Mouse (Mus musculus): ENCODE data around the gene Smc3. TPM values are rescaled to one million over a fixed set of nuclear protein-coding genes. Genes with fewer than 3 reads are reported as not detected.
"Not testable (repeated sequence)": the region's sequence is repeated elsewhere in the genome, so short reads cannot be mapped to it uniquely, and the experiment has no call there.

Gene Smc3
- polyA plus RNA-seq, 1 experiment from 2014 or later = 80.6 TPM

DNA sequence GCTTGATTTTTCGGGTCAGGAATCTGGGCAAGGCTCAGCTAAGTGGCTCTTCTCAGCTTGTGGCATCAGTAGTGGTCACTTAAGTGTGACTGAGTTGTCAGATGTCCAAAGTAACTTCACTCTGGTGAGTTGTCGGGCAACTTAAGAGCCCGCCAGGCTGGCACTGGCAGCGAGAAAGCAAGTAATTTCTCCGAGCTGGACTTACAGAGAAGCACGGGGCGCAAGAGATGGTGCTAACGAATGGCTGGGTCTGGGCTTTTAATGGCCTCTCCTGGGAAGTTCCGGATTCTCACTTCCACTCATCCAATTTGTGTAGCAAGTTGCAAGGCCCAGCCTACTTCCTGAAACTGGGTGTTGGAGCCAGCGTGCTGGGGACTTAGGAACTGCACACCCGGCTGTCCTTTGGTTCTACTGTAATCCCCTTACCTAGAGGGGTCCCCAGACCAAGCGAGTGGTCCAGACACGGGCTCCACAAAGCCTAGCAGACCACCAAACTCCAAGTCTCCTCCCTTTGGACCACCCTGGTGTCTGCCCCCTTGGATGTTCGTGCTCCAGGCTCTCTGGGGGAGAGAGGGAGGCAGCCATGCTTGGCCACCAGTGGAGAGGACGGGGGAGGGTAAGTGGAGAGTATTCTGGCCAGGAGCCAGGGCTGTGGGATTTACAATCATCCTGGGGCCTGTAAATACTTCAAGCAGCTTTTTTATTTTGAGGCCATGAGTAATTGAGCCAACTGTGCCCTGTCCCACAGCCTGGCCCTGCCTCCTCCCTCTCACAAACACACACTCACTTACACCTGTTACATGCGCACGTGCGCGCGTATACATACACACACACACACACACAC, 53.6 kb downstream of the Smc3 start:
- peaks cover 2% of the 10 kb centered on the region; the same call in 1 of the 2 replicates for H3K4me1 ChIP-seq (replicated peaks; ENCODE audit: control insufficient read depth, insufficient read depth, low read length)
- H3K4me2 ChIP-seq = no peak overlapping the region
- no peak for ATAC-seq (replicated peaks; ENCODE audit: low FRiP score)
- no peaks in the 10 kb centered on the region for H3K9me3 ChIP-seq (ENCODE audit: control insufficient read depth, low read length)
- H3K36me3 ChIP-seq (ENCODE audit: control insufficient read depth, insufficient read depth, low read length) = no peaks in the 10 kb centered on the region
- no peak overlapping the region for H3K27ac ChIP-seq (ENCODE audit: low read depth, low read length)
- H3K4me3 ChIP-seq (ENCODE audit: low read depth, low read length) = no peak overlapping the region
- no peak overlapping the region for H3K9ac ChIP-seq (ENCODE audit: low read depth, low read length)
- no peak for DNase-seq (ENCODE audit: low spot score)
- H3K27me3 ChIP-seq (replicated peaks; ENCODE audit: control insufficient read depth, insufficient read depth, low read length) = 0 out of 2 replicates have a peak, but pooled peaks cover 2% of the 10 kb centered on the region
- 62% methylated on average over 20 of the region's 20 CpGs for WGBS

DNA sequence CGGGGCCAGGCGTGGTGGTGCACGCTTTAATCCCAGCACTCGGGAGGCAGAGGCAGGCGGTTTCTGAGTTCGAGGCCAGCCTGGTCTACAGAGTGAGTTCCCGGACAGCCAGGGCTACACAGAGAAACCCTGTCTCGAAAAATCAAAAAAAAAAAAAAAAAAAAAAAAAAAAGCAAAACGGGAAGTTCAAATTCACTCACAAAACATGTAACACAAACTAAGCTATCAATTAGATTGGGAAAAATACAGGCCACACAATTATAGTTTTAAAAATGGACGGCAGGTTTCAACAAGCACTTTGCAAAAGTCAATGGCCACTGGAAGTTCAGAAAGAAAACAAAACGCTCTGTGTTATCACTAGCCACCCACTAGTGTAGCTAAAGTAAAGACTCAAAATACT, 56.2 kb downstream of the Smc3 start:
- not testable (repeated sequence) for H3K9me3 ChIP-seq (ENCODE audit: control insufficient read depth, low read length); ATAC-seq (replicated peaks; ENCODE audit: low FRiP score); H3K9ac ChIP-seq (ENCODE audit: low read depth, low read length); H3K4me1 ChIP-seq (replicated peaks; ENCODE audit: control insufficient read depth, insufficient read depth, low read length); H3K4me2 ChIP-seq; H3K4me3 ChIP-seq (ENCODE audit: low read depth, low read length); H3K27me3 ChIP-seq (replicated peaks; ENCODE audit: control insufficient read depth, insufficient read depth, low read length); H3K27ac ChIP-seq (ENCODE audit: low read depth, low read length); DNase-seq (ENCODE audit: low spot score); H3K36me3 ChIP-seq (ENCODE audit: control insufficient read depth, insufficient read depth, low read length)
- WGBS = 82% methylated on average over 11 of the region's 11 CpGs

- H3K27ac ChIP-seq (ENCODE audit: low read depth, low read length) = no peak overlapping the region
- no peak for DNase-seq (ENCODE audit: low spot score)
- no peak for ATAC-seq (replicated peaks; ENCODE audit: low FRiP score)
- H3K9me3 ChIP-seq (ENCODE audit: control insufficient read depth, low read length) = no peaks in the 10 kb centered on the region
- no peak overlapping the region for H3K4me3 ChIP-seq (ENCODE audit: low read depth, low read length)
- no peak overlapping the region for H3K4me2 ChIP-seq
- H3K4me1 ChIP-seq (replicated peaks; ENCODE audit: control insufficient read depth, insufficient read depth, low read length) = peaks cover 4% of the 10 kb centered on the region; the same call in 1 of the 2 replicates
- WGBS = 52% methylated on average over 5 of the region's 5 CpGs
- no peak overlapping the region for H3K9ac ChIP-seq (ENCODE audit: low read depth, low read length)
- H3K27me3 ChIP-seq (replicated peaks; ENCODE audit: control insufficient read depth, insufficient read depth, low read length) = 0 out of 2 replicates have a peak, but pooled peaks cover 2% of the 10 kb centered on the region
- no peaks in the 10 kb centered on the region for H3K36me3 ChIP-seq (ENCODE audit: control insufficient read depth, insufficient read depth, low read length)
Measured at GRCm38 (mm10) chr19:53657437-53657836, 57.2 kb downstream of the Smc3 start.

DNA sequence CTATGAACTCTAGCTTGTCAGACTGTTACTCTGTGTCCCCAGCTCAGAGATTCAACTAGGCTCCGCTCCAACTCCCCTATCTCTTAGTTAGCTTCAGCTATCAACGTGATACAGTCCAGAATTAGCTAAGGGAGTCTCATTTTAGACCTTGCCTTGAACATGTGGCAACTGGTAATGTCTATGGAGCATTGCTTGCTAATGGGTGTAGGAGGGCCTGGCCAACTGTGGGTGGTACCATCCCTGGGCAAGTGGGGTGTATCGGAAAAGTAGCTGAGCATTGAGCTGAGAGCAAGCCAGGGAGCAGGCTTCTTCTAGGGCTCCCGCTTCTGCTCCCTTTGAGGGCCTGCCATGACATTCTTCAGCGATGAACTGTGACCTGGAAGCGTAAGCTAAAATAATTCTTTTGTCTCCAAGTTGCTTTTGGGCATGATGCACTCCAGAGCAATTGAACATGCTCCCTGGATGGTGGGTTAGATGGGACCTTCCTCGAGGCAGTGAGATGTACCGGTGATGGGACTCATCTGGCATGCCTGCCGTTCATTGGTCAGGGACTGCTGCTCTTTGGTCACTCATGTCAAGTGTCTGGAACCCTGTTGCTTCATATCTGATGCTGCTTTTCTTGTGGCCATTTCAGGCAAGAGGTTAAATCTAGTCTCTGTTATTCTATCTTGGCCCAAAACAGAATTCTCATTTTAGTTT, 60.7 kb downstream of the Smc3 start:
- Histone ChIP-seq H3K9me3 (ENCODE audit: control insufficient read depth, low read length) (no peaks in the 10 kb centered on the region), H3K9ac (ENCODE audit: low read depth, low read length) (no peak overlapping the region), H3K4me1 (replicated peaks; ENCODE audit: control insufficient read depth, insufficient read depth, low read length) (0 out of 2 replicates have a peak, but pooled peaks cover 2% of the 10 kb centered on the region), H3K27ac (ENCODE audit: low read depth, low read length) (no peak overlapping the region), H3K36me3 (ENCODE audit: control insufficient read depth, insufficient read depth, low read length) (no peaks in the 10 kb centered on the region), H3K4me3 (ENCODE audit: low read depth, low read length) (no peak overlapping the region), H3K27me3 (replicated peaks; ENCODE audit: control insufficient read depth, insufficient read depth, low read length) (0 out of 2 replicates have a peak, but pooled peaks cover 2% of the 10 kb centered on the region), H3K4me2 (no peak overlapping the region)
- DNase-seq (ENCODE audit: low spot score) (no peak), ATAC-seq (replicated peaks; ENCODE audit: low FRiP score) (no peak)
- whole genome bisulfite sequencing = 70% methylated on average over 9 of the region's 9 CpGs

GRCm38 (mm10) chr19:53661938-53662722, 61.9 kb downstream of the Smc3 start:
- Histone ChIP-seq H3K9me3 (ENCODE audit: control insufficient read depth, low read length) (no peaks in the 10 kb centered on the region), H3K27me3 (replicated peaks; ENCODE audit: control insufficient read depth, insufficient read depth, low read length) (0 out of 2 replicates have a peak, but pooled peaks cover 2% of the 10 kb centered on the region), H3K36me3 (ENCODE audit: control insufficient read depth, insufficient read depth, low read length) (no peaks in the 10 kb centered on the region), H3K4me2 (no peak overlapping the region), H3K27ac (ENCODE audit: low read depth, low read length) (no peak overlapping the region), H3K4me3 (ENCODE audit: low read depth, low read length) (no peak overlapping the region), H3K9ac (ENCODE audit: low read depth, low read length) (no peak overlapping the region), H3K4me1 (replicated peaks; ENCODE audit: control insufficient read depth, insufficient read depth, low read length) (0 out of 2 replicates have a peak, but pooled peaks cover 2% of the 10 kb centered on the region)
- 62% methylated on average over 14 of the region's 14 CpGs for WGBS
- DNase-seq (ENCODE audit: low spot score) (no peak), ATAC-seq (replicated peaks; ENCODE audit: low FRiP score) (no peak)

DNA sequence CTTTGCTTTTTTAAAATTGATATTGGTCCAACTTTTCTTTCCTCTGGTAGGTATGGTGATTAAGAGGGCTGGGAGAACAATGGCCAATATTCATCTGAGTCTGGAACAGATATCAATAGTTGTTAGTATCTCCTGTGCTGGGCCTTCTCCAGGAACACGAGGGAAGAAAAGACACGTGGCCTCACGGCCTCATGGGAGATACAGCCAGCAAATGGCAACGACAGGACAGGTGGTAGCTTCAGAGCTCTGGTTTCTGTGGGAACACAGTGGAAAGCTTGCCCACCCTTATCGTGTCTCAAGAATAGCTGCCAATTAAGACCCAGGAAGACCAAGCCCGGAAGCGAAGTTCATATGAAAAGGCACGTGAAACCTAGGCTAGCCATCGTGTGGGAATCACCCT, 64.6 kb downstream of the Smc3 start:
- 0 out of 2 replicates have a peak, but pooled peaks cover 3% of the 10 kb centered on the region for H3K27me3 ChIP-seq (replicated peaks; ENCODE audit: control insufficient read depth, insufficient read depth, low read length)
- H3K9me3 ChIP-seq (ENCODE audit: control insufficient read depth, low read length) = no peaks in the 10 kb centered on the region
- no peak overlapping the region for H3K27ac ChIP-seq (ENCODE audit: low read depth, low read length)
- WGBS = 90% methylated on average over 9 of the region's 9 CpGs
- H3K4me2 ChIP-seq = no peak overlapping the region
- no peak overlapping the region for H3K4me3 ChIP-seq (ENCODE audit: low read depth, low read length)
- no peaks in the 10 kb centered on the region for H3K36me3 ChIP-seq (ENCODE audit: control insufficient read depth, insufficient read depth, low read length)
- ATAC-seq (replicated peaks; ENCODE audit: low FRiP score) = no peak
- no peak for DNase-seq (ENCODE audit: low spot score)
- H3K4me1 ChIP-seq (replicated peaks; ENCODE audit: control insufficient read depth, insufficient read depth, low read length) = 0 out of 2 replicates have a peak, but pooled peaks cover 2% of the 10 kb centered on the region
- H3K9ac ChIP-seq (ENCODE audit: low read depth, low read length) = no peak overlapping the region

- 78% methylated on average over 4 of the region's 4 CpGs for WGBS
- ATAC-seq (replicated peaks; ENCODE audit: low FRiP score) = no peak
Measured at GRCm38 (mm10) chr19:53665391-53665790, 65.2 kb downstream of the Smc3 start.

DNA sequence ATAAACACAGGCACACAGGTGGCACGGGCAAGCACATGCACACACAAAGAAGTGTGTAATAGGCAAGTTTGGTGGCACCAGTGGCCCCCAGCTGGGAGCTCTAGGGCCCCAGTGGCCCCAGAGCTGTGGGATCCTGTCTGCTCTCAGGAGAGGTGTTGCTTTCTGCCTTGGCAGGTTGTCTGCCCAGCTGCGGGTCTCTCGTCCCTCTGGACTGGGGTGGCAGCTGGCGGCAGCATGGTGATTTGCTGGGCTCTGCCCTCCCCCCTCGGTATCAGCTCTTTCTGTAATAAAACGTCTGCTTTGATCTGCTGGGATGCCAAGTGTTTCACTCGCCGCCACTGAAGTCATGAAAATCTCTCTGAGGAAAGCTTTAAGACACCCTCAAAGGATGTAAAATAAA, 66.5 kb downstream of the Smc3 start:
- Histone ChIP-seq H3K27ac (ENCODE audit: low read depth, low read length) (no peak overlapping the region), H3K4me1 (replicated peaks; ENCODE audit: control insufficient read depth, insufficient read depth, low read length) (no peaks in the 10 kb centered on the region), H3K36me3 (ENCODE audit: control insufficient read depth, insufficient read depth, low read length) (no peaks in the 10 kb centered on the region), H3K4me3 (ENCODE audit: low read depth, low read length) (no peak overlapping the region), H3K27me3 (replicated peaks; ENCODE audit: control insufficient read depth, insufficient read depth, low read length) (peaks cover 4% of the 10 kb centered on the region; the same call in 1 of the 2 replicates), H3K9ac (ENCODE audit: low read depth, low read length) (no peak overlapping the region), H3K4me2 (no peak overlapping the region), H3K9me3 (ENCODE audit: control insufficient read depth, low read length) (no peaks in the 10 kb centered on the region)
- DNase-seq (ENCODE audit: low spot score) = no peak
- 51% methylated on average over 8 of the region's 8 CpGs for WGBS
- ATAC-seq (replicated peaks; ENCODE audit: low FRiP score) = no peak

More at GRCm38 (mm10) chr19:53665391-53665790, 65.2 kb downstream of the Smc3 start:
- 0 out of 2 replicates have a peak, but pooled peaks cover 2% of the 10 kb centered on the region for H3K4me1 ChIP-seq (replicated peaks; ENCODE audit: control insufficient read depth, insufficient read depth, low read length)
- 0 out of 2 replicates have a peak, but pooled peaks cover 3% of the 10 kb centered on the region for H3K27me3 ChIP-seq (replicated peaks; ENCODE audit: control insufficient read depth, insufficient read depth, low read length)
- no peak for DNase-seq (ENCODE audit: low spot score)
- no peak overlapping the region for H3K4me3 ChIP-seq (ENCODE audit: low read depth, low read length)
- H3K9me3 ChIP-seq (ENCODE audit: control insufficient read depth, low read length) = no peaks in the 10 kb centered on the region
- H3K9ac ChIP-seq (ENCODE audit: low read depth, low read length) = no peak overlapping the region
- no peak overlapping the region for H3K4me2 ChIP-seq
- H3K36me3 ChIP-seq (ENCODE audit: control insufficient read depth, insufficient read depth, low read length) = no peaks in the 10 kb centered on the region
- no peak overlapping the region for H3K27ac ChIP-seq (ENCODE audit: low read depth, low read length)

Data from liver, embryonic 11.5 days (tissue).